Mouse (Mus musculus) right cerebral cortex, postnatal 10 days (tissue): ENCODE results near the gene Acbd3.
A peak's percentile ranks its signal among the peaks of the same experiment; 100 is the strongest.

ENCODE experiments used
- DNase-seq, 2 experiments: peaks; one replicate each; pipeline ENCODE4 v3.0.0; 2021; ENCODE audit warnings: low spot score in 2 of 2

Acbd3 gene

GRCm38 (mm10) chr1:180762180-180762579, 36.3 kb downstream of the Acbd3 start:
- DNase-seq = no peak

- DNase-seq = no peak
Measured at GRCm38 (mm10) chr1:180762679-180763078, 36.8 kb downstream of the Acbd3 start.

GRCm38 (mm10) chr1:180763307-180763706, 37.5 kb downstream of the Acbd3 start:
- DNase-seq = no peak

GRCm38 (mm10) chr1:180763828-180764227, 38.0 kb downstream of the Acbd3 start:
- DNase-seq = peak; percentile 88 to 91

- DNase-seq = no peak
Measured at GRCm38 (mm10) chr1:180765393-180765792, 39.5 kb downstream of the Acbd3 start.

- DNase-seq = no peak
Measured at GRCm38 (mm10) chr1:180766557-180766956, 40.7 kb downstream of the Acbd3 start.

- no peak for DNase-seq
Measured at GRCm38 (mm10) chr1:180767541-180768333, 41.9 kb downstream of the Acbd3 start.

- peak; percentile 74 to 75 for DNase-seq
Measured at GRCm38 (mm10) chr1:180768334-180769168, 42.7 kb downstream of the Acbd3 start.

- no peak for DNase-seq
Measured at GRCm38 (mm10) chr1:180771306-180771705, 45.5 kb downstream of the Acbd3 start.

- DNase-seq = no peak
Measured at GRCm38 (mm10) chr1:180771722-180772121, 45.9 kb downstream of the Acbd3 start.

- DNase-seq = no peak
Measured at GRCm38 (mm10) chr1:180772291-180772690, 46.4 kb downstream of the Acbd3 start.

GRCm38 (mm10) chr1:180774664-180775063, 48.8 kb downstream of the Acbd3 start:
- no peak for DNase-seq

- DNase-seq = no peak
Measured at GRCm38 (mm10) chr1:180775317-180775716, 49.5 kb downstream of the Acbd3 start.

GRCm38 (mm10) chr1:180775849-180776493, 50.1 kb downstream of the Acbd3 start:
- no peak for DNase-seq

GRCm38 (mm10) chr1:180776494-180776893, 50.7 kb downstream of the Acbd3 start:
- no peak for DNase-seq

- no peak for DNase-seq
Measured at GRCm38 (mm10) chr1:180777289-180777659, 51.4 kb downstream of the Acbd3 start.

GRCm38 (mm10) chr1:180777660-180778402, 52.0 kb downstream of the Acbd3 start:
- DNase-seq = peak; percentile 89 to 91

- DNase-seq = no peak
Measured at GRCm38 (mm10) chr1:180778403-180778754, 52.5 kb downstream of the Acbd3 start.

- DNase-seq = no peak
Measured at GRCm38 (mm10) chr1:180778941-180779340, 53.1 kb downstream of the Acbd3 start.

GRCm38 (mm10) chr1:180780291-180780690, 54.4 kb downstream of the Acbd3 start:
- no peak for DNase-seq

GRCm38 (mm10) chr1:180781250-180781649, 55.4 kb downstream of the Acbd3 start:
- DNase-seq = no peak
